Mouse (Mus musculus) forebrain, embryonic 14.5 days (tissue): ENCODE measurements around the gene Sh3bp1. TPM values are rescaled to one million over a fixed set of nuclear protein-coding genes. Genes with fewer than 3 reads are reported as not detected.

Experiments
- ATAC-seq: fragments of 200-750 bp; cut with Nextera tagmentation; 2 replicates; pipeline ENCODE4 v1.8.0; 2017; ENCODE audit warnings: mild to moderate bottlenecking, moderate library complexity
- DNase-seq: peaks from one replicate; pipeline ENCODE4 v3.0.0-alpha.2; 2015; ENCODE audit warnings: low spot score
- H3K27ac ChIP-seq: fragments of 300-500 bp; sonication (generic); 2 replicates; pipeline ENCODE4 v1.5.1; 2014; ENCODE audit warnings: low read depth, mild to moderate bottlenecking, control low read depth, low read length, moderate library complexity
- H3K27me3 ChIP-seq: fragments of 300-500 bp; sonication (generic); replicated peaks from 2 replicates; pipeline ENCODE4 v1.6.1; 2014; ENCODE audit warnings: low read length, control low read depth, mixed read lengths; ENCODE audit not compliant: control insufficient read depth, insufficient read depth
- H3K36me3 ChIP-seq: fragments of 300-500 bp; sonication (generic); 2 replicates; pipeline ENCODE4 v1.6.1; 2014; ENCODE audit warnings: low read length, control low read depth; ENCODE audit not compliant: control insufficient read depth, insufficient read depth
- H3K4me1 ChIP-seq: fragments of 300-500 bp; sonication (generic); 2 replicates; pipeline ENCODE4 v1.6.1; 2014; ENCODE audit warnings: antibody characterized with exemption, low read length, control low read depth; ENCODE audit not compliant: control insufficient read depth, insufficient read depth
- H3K4me2 ChIP-seq: fragments of 300-500 bp; sonication (generic); 2 replicates; pipeline ENCODE4 v1.6.1; 2014; ENCODE audit warnings: mild to moderate bottlenecking, control low read depth, low read length
- H3K4me3 ChIP-seq: fragments of 300-500 bp; sonication (generic); 2 replicates; pipeline ENCODE4 v1.5.1; 2014; ENCODE audit warnings: low read depth, low read length, control low read depth
- H3K9ac ChIP-seq: fragments of 300-500 bp; sonication (generic); 2 replicates; pipeline ENCODE4 v1.6.1; 2014; ENCODE audit warnings: mild to moderate bottlenecking, low read length, control low read depth, moderate library complexity
- H3K9me3 ChIP-seq: fragments of 300-500 bp; sonication (generic); replicated peaks from 2 replicates; pipeline ENCODE4 v1.6.1; 2016; ENCODE audit warnings: low read length, control low read depth, mixed read lengths; ENCODE audit not compliant: control insufficient read depth
- WGBS: fragments of 180-500 bp; shearing (Covaris S2); extraction: QIAGEN DNeasy Blood & Tissue Kit; methylation state at CpG from one replicate; pipeline ENCODE4 v1.1.7; 2014; 5-methylcytosine and 5-hydroxymethylcytosine counted together
- polyA plus RNA-seq: library from polyadenylated mRNA; unstranded; fragments of >200 nt; fragmentation: Nextera tagmentation; extraction: Ambion mirVana; gene quantifications from 2 replicates; pipeline ENCODE4 v1.2.1, GENCODE M21; 2014

Sh3bp1 gene
- 4.2 and 5.8 TPM in 2 replicates for polyA plus RNA-seq

GRCm38 (mm10) chr15:78899740-78900584 is at the start of gene Sh3bp1:
Gene Sh3bp1, plus strand, starts transcription at chr15:78899768.
- peak; percentile 50; the same call in 1 of the 2 replicates for ATAC-seq

DNA sequence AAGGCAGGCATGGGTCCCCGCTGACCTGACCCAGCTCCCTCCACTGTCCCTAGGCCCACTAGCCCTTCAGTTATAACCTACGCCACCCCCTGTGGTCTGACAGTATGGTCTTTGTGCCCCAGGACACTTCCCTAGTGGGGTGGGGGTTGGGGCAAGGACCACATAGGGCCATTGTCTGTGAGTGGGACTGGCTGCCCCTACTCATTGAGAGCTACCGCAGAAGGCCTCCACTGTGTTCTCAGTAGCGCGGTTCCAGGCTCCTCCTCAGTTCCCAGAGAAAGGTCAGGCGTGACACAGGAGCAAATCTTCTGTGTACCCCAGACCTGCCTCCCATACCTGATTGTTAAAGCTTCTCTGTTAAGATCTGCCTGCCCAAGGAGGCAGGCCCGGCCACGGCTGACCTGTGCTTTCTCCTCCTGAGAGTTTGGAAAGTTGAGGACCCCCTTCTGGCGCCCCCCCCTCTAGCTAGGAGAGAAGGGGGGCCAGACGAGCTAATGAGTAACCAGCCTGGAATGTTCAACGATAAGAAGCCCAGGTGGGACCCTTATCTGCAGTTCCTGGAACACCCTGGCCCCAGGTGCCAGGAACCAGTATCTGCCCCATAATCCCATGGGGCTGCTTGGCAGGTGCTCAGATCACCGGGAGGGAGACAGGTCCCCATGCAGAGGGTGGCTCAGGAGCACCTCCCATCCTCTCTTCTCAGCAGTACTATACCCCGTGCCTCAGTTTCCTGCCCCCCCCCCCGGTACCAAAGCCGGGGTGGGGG is 49.3 kb upstream of the Sh3bp1 start:
- Histone ChIP-seq H3K27ac (no peak overlapping the region), H3K4me3 (no peak overlapping the region), H3K27me3 (no peaks in the 10 kb centered on the region; the same call in 1 of the 2 replicates), H3K36me3 (no peaks in the 10 kb centered on the region), H3K4me2 (no peak overlapping the region), H3K9me3 (no peaks in the 10 kb centered on the region), H3K9ac (no peak overlapping the region), H3K4me1 (no peaks in the 10 kb centered on the region)
- ATAC-seq (no peak), DNase-seq (no peak)
- 75% methylated on average over 14 of the region's 15 CpGs for WGBS

More at GRCm38 (mm10) chr15:78899740-78900584, at the start of gene Sh3bp1:
- Histone ChIP-seq H3K4me1 (peaks cover 4% of the 10 kb centered on the region; the same call in 1 of the 2 replicates), H3K27ac (peak within 1 kb of the TSS; percentile 17; the same call in 1 of the 2 replicates), H3K4me2 (peak within 1 kb of the TSS; percentile 88), H3K9me3 (no peaks in the 10 kb centered on the region), H3K27me3 (0 out of 2 replicates have a peak, but pooled peaks cover 3% of the 10 kb centered on the region), H3K9ac (peak within 1 kb of the TSS; percentile 69), H3K4me3 (peak within 1 kb of the TSS; percentile 46), H3K36me3 (peaks cover 4% of the 10 kb centered on the region; the same call in 1 of the 2 replicates)
- DNase-seq, result peak; percentile 50
- WGBS, result 2% methylated on average over 47 of the region's 47 CpGs

GRCm38 (mm10) chr15:78850944-78851343 is 48.6 kb upstream of the Sh3bp1 start:
- Histone ChIP-seq H3K4me3 (no peak overlapping the region), H3K9ac (no peak overlapping the region), H3K4me2 (no peak overlapping the region), H3K27me3 (no peaks in the 10 kb centered on the region), H3K9me3 (no peaks in the 10 kb centered on the region), H3K27ac (no peak overlapping the region), H3K36me3 (no peaks in the 10 kb centered on the region), H3K4me1 (no peaks in the 10 kb centered on the region)
- ATAC-seq (no peak), DNase-seq (no peak)
- 81% methylated on average over 6 of the region's 6 CpGs for WGBS

DNA sequence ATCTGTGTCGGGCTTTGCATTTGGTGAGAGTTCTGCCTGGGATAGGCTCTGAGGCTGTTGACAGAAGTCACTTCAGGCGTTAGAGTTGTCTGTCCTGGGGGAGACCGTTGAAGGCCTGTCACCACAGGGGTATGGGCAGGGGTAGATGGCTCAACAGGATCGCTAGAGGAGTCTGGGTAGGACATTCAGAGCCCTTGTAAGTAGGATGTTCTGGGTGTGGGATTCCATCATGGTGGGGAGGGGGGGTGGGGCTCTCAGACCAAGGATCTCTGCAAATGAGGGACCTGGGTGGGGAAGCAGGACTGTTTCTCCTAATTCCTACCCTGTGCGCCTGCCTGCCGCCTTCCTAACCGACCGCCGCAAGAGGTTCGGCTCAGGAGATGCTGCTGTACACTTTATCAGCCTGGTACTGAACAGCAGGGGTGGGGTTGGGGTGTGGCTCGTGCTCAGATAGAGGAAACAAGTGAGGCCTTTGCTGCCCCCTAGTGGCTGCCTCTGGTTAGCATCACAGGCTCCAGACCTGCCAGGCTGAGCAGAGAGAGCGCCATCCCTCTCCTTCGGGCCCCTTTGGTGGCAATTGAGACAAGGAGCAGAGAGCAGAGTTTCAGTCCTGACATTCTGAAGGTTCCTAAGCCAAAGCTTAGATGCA is 47.9 kb upstream of the Sh3bp1 start:
- DNase-seq, result peak; percentile 92
- no peak overlapping the region for H3K9ac ChIP-seq
- H3K4me2 ChIP-seq, result no peak overlapping the region
- H3K27ac ChIP-seq, result no peak overlapping the region
- H3K36me3 ChIP-seq, result no peaks in the 10 kb centered on the region
- peak; percentile 94 for ATAC-seq
- no peaks in the 10 kb centered on the region for H3K9me3 ChIP-seq
- 19% methylated on average over 13 of the region's 13 CpGs for WGBS
- H3K4me1 ChIP-seq, result no peaks in the 10 kb centered on the region
- no peak overlapping the region for H3K4me3 ChIP-seq
- H3K27me3 ChIP-seq, result no peaks in the 10 kb centered on the region

- 79% methylated on average over 8 of the region's 8 CpGs for WGBS
- no peaks in the 10 kb centered on the region for H3K27me3 ChIP-seq
- no peak within 1 kb of the TSS for H3K4me3 ChIP-seq
- H3K9ac ChIP-seq, result no peak within 1 kb of the TSS
- DNase-seq, result no peak
- no peak for ATAC-seq
- H3K9me3 ChIP-seq, result no peaks in the 10 kb centered on the region
- H3K27ac ChIP-seq, result no peak within 1 kb of the TSS
- no peak within 1 kb of the TSS for H3K4me2 ChIP-seq
- H3K36me3 ChIP-seq, result no peaks in the 10 kb centered on the region
- no peaks in the 10 kb centered on the region for H3K4me1 ChIP-seq
Observed at GRCm38 (mm10) chr15:78855303-78855965, 44.1 kb upstream of the Sh3bp1 start, which contains the start of gene Lgals2. Gene Lgals2, minus strand, starts transcription at chr15:78855529.

DNA sequence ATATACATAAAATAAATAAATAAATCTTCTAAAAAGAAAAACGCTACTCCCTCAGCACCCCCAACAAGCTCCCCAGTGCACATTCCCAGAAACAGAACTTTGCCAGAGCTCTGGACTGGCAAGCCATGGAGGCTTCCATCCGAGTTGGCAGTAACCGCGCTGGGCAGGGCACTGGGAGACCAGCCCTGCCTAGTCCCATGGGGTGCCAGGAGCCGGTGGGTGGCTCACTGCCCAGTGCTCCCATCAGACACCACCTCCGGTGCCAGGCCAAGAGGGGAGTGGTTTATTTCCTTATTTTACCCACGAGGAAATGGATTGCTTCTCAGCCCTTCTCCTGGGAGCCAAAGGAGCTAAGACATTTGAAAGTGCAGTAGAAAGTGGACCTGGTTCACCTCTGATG is 42.6 kb upstream of the Sh3bp1 start:
- no peaks in the 10 kb centered on the region for H3K36me3 ChIP-seq
- H3K9ac ChIP-seq, result no peak overlapping the region
- H3K27me3 ChIP-seq, result no peaks in the 10 kb centered on the region
- no peaks in the 10 kb centered on the region for H3K9me3 ChIP-seq
- no peak for ATAC-seq
- no peak overlapping the region for H3K4me2 ChIP-seq
- WGBS, result 80% methylated on average over 7 of the region's 7 CpGs
- no peaks in the 10 kb centered on the region for H3K4me1 ChIP-seq
- no peak for DNase-seq
- H3K4me3 ChIP-seq, result no peak overlapping the region
- no peak overlapping the region for H3K27ac ChIP-seq

- H3K36me3 ChIP-seq, result no peaks in the 10 kb centered on the region
- no peaks in the 10 kb centered on the region for H3K4me1 ChIP-seq
- H3K9ac ChIP-seq, result no peak overlapping the region
- no peak overlapping the region for H3K4me3 ChIP-seq
- no peaks in the 10 kb centered on the region for H3K9me3 ChIP-seq
- H3K4me2 ChIP-seq, result no peak overlapping the region
- 78% methylated on average over 4 of the region's 4 CpGs for WGBS
- no peak for DNase-seq
- no peak overlapping the region for H3K27ac ChIP-seq
- H3K27me3 ChIP-seq, result no peaks in the 10 kb centered on the region
- no peak for ATAC-seq
Observed at GRCm38 (mm10) chr15:78859311-78859710, 40.3 kb upstream of the Sh3bp1 start.

- no peaks in the 10 kb centered on the region for H3K4me1 ChIP-seq
- H3K9me3 ChIP-seq, result no peaks in the 10 kb centered on the region
- H3K27ac ChIP-seq, result no peak overlapping the region
- H3K27me3 ChIP-seq, result no peaks in the 10 kb centered on the region
- WGBS, result 90% methylated on average over 6 of the region's 6 CpGs
- ATAC-seq, result no peak
- DNase-seq, result no peak
- no peak overlapping the region for H3K4me2 ChIP-seq
- H3K9ac ChIP-seq, result no peak overlapping the region
- H3K36me3 ChIP-seq, result no peaks in the 10 kb centered on the region
- H3K4me3 ChIP-seq, result no peak overlapping the region
Observed at GRCm38 (mm10) chr15:78859714-78860113, 39.9 kb upstream of the Sh3bp1 start.
